Mouse (Mus musculus): Measurements from ENCODE around the gene Sh3glb1. TPM values are rescaled to one million over a fixed set of nuclear protein-coding genes. Genes with fewer than 3 reads are reported as not detected.
"Not testable (repeated sequence)": the region's sequence is repeated elsewhere in the genome, so short reads cannot be mapped to it uniquely, and the experiment has no call there.

The Sh3glb1 gene
- polyA plus RNA-seq, 1 experiment from 2014 or later, result 95.4 TPM

- peak; percentile 48; the same call in 1 of the 2 replicates for ATAC-seq
- not testable (repeated sequence) for H3K27me3 ChIP-seq (replicated peaks; ENCODE audit: control insufficient read depth, insufficient read depth, low read length); H3K4me1 ChIP-seq (ENCODE audit: control insufficient read depth, insufficient read depth, low read depth, low read length); H3K27ac ChIP-seq (ENCODE audit: low read depth, low read length); H3K9ac ChIP-seq (ENCODE audit: low read depth, low read length); H3K9me3 ChIP-seq (ENCODE audit: control insufficient read depth, low read length); H3K4me3 ChIP-seq (ENCODE audit: low read length); H3K4me2 ChIP-seq (ENCODE audit: low read length); H3K36me3 ChIP-seq (ENCODE audit: control insufficient read depth, insufficient read depth, low read length)
- 25% methylated on average over 3 of the region's 3 CpGs for WGBS
Observed at GRCm38 (mm10) chr3:144747706-144748105, 27.6 kb upstream of the Sh3glb1 start.

- ATAC-seq; H3K4me2 ChIP-seq (ENCODE audit: low read length); H3K4me1 ChIP-seq (ENCODE audit: control insufficient read depth, insufficient read depth, low read depth, low read length); H3K27ac ChIP-seq (ENCODE audit: low read depth, low read length); H3K9ac ChIP-seq (ENCODE audit: low read depth, low read length); H3K9me3 ChIP-seq (ENCODE audit: control insufficient read depth, low read length); H3K4me3 ChIP-seq (ENCODE audit: low read length); H3K36me3 ChIP-seq (ENCODE audit: control insufficient read depth, insufficient read depth, low read length); H3K27me3 ChIP-seq (replicated peaks; ENCODE audit: control insufficient read depth, insufficient read depth, low read length): not testable (repeated sequence)
- 75% methylated on average over 21 of the region's 24 CpGs for WGBS
Observed at GRCm38 (mm10) chr3:144738396-144738795, 18.3 kb upstream of the Sh3glb1 start.

GRCm38 (mm10) chr3:144736831-144737230, 16.7 kb upstream of the Sh3glb1 start:
- Histone ChIP-seq H3K4me3 (ENCODE audit: low read length) (no peak overlapping the region), H3K36me3 (ENCODE audit: control insufficient read depth, insufficient read depth, low read length) (no peaks in the 10 kb centered on the region), H3K9me3 (ENCODE audit: control insufficient read depth, low read length) (no peaks in the 10 kb centered on the region), H3K9ac (ENCODE audit: low read depth, low read length) (no peak overlapping the region), H3K4me1 (ENCODE audit: control insufficient read depth, insufficient read depth, low read depth, low read length) (no peaks in the 10 kb centered on the region), H3K27me3 (replicated peaks; ENCODE audit: control insufficient read depth, insufficient read depth, low read length) (no peaks in the 10 kb centered on the region), H3K27ac (ENCODE audit: low read depth, low read length) (no peak overlapping the region), H3K4me2 (ENCODE audit: low read length) (no peak overlapping the region)
- no peak for ATAC-seq
- 31% methylated on average over 9 of the region's 9 CpGs for WGBS

GRCm38 (mm10) chr3:144723455-144723854, 3.3 kb upstream of the Sh3glb1 start:
- ATAC-seq, result no peak
- H3K9ac ChIP-seq (ENCODE audit: low read depth, low read length), result no peak overlapping the region
- H3K4me2 ChIP-seq (ENCODE audit: low read length), result no peak overlapping the region
- no peaks in the 10 kb centered on the region for H3K27me3 ChIP-seq (replicated peaks; ENCODE audit: control insufficient read depth, insufficient read depth, low read length)
- no peak overlapping the region for H3K27ac ChIP-seq (ENCODE audit: low read depth, low read length)
- 51% methylated on average over 4 of the region's 4 CpGs for WGBS
- peaks cover 4% of the 10 kb centered on the region for H3K4me1 ChIP-seq (ENCODE audit: control insufficient read depth, insufficient read depth, low read depth, low read length)
- H3K4me3 ChIP-seq (ENCODE audit: low read length), result no peak overlapping the region
- H3K36me3 ChIP-seq (ENCODE audit: control insufficient read depth, insufficient read depth, low read length), result no peaks in the 10 kb centered on the region
- no peaks in the 10 kb centered on the region for H3K9me3 ChIP-seq (ENCODE audit: control insufficient read depth, low read length)

- not testable (repeated sequence) for H3K9me3 ChIP-seq (ENCODE audit: control insufficient read depth, low read length); H3K4me2 ChIP-seq (ENCODE audit: low read length); H3K27ac ChIP-seq (ENCODE audit: low read depth, low read length); H3K36me3 ChIP-seq (ENCODE audit: control insufficient read depth, insufficient read depth, low read length); H3K9ac ChIP-seq (ENCODE audit: low read depth, low read length); H3K4me1 ChIP-seq (ENCODE audit: control insufficient read depth, insufficient read depth, low read depth, low read length); H3K27me3 ChIP-seq (replicated peaks; ENCODE audit: control insufficient read depth, insufficient read depth, low read length); H3K4me3 ChIP-seq (ENCODE audit: low read length); ATAC-seq
- 84% methylated on average over 3 of the region's 3 CpGs for WGBS
Observed at GRCm38 (mm10) chr3:144722566-144722965, 2.4 kb upstream of the Sh3glb1 start.

GRCm38 (mm10) chr3:144721860-144722256, 1.7 kb upstream of the Sh3glb1 start:
- H3K4me2 ChIP-seq (ENCODE audit: low read length), result no peak overlapping the region
- no peak overlapping the region for H3K9ac ChIP-seq (ENCODE audit: low read depth, low read length)
- no peaks in the 10 kb centered on the region for H3K9me3 ChIP-seq (ENCODE audit: control insufficient read depth, low read length)
- no peaks in the 10 kb centered on the region for H3K27me3 ChIP-seq (replicated peaks; ENCODE audit: control insufficient read depth, insufficient read depth, low read length)
- no peaks in the 10 kb centered on the region for H3K36me3 ChIP-seq (ENCODE audit: control insufficient read depth, insufficient read depth, low read length)
- WGBS, result 87% methylated on average over 9 of the region's 9 CpGs
- no peak for ATAC-seq
- no peak overlapping the region for H3K4me3 ChIP-seq (ENCODE audit: low read length)
- no peak overlapping the region for H3K27ac ChIP-seq (ENCODE audit: low read depth, low read length)
- H3K4me1 ChIP-seq (ENCODE audit: control insufficient read depth, insufficient read depth, low read depth, low read length), result peaks cover 14% of the 10 kb centered on the region

GRCm38 (mm10) chr3:144721077-144721859, 1.1 kb upstream of the Sh3glb1 start:
- no peaks in the 10 kb centered on the region for H3K36me3 ChIP-seq (ENCODE audit: control insufficient read depth, insufficient read depth, low read length)
- H3K4me3 ChIP-seq (ENCODE audit: low read length), result peak overlapping the region; percentile 81
- 0 out of 2 replicates have a peak, but pooled peaks have one; percentile 0 for ATAC-seq
- WGBS, result 87% methylated on average over 10 of the region's 10 CpGs
- H3K4me1 ChIP-seq (ENCODE audit: control insufficient read depth, insufficient read depth, low read depth, low read length), result peaks cover 14% of the 10 kb centered on the region
- peak overlapping the region; percentile 51 for H3K4me2 ChIP-seq (ENCODE audit: low read length)
- H3K27ac ChIP-seq (ENCODE audit: low read depth, low read length), result no peak overlapping the region; the same call in 1 of the 2 replicates
- no peaks in the 10 kb centered on the region for H3K9me3 ChIP-seq (ENCODE audit: control insufficient read depth, low read length)
- H3K9ac ChIP-seq (ENCODE audit: low read depth, low read length), result peak overlapping the region; percentile 39
- no peaks in the 10 kb centered on the region for H3K27me3 ChIP-seq (replicated peaks; ENCODE audit: control insufficient read depth, insufficient read depth, low read length)

- H3K9ac ChIP-seq (ENCODE audit: low read depth, low read length), result peak overlapping the region; percentile 95
- peak overlapping the region; percentile 66 for H3K4me2 ChIP-seq (ENCODE audit: low read length)
- H3K9me3 ChIP-seq (ENCODE audit: control insufficient read depth, low read length), result no peaks in the 10 kb centered on the region
- no peaks in the 10 kb centered on the region for H3K36me3 ChIP-seq (ENCODE audit: control insufficient read depth, insufficient read depth, low read length)
- ATAC-seq, result peak; percentile 51; the same call in 1 of the 2 replicates
- WGBS, result under 1% methylated on average over 29 of the region's 56 CpGs
- peaks cover 20% of the 10 kb centered on the region for H3K4me1 ChIP-seq (ENCODE audit: control insufficient read depth, insufficient read depth, low read depth, low read length)
- no peaks in the 10 kb centered on the region for H3K27me3 ChIP-seq (replicated peaks; ENCODE audit: control insufficient read depth, insufficient read depth, low read length)
- peak overlapping the region; percentile 81 for H3K4me3 ChIP-seq (ENCODE audit: low read length)
- peak overlapping the region; percentile 99 for H3K27ac ChIP-seq (ENCODE audit: low read depth, low read length)
Observed at GRCm38 (mm10) chr3:144719088-144719900, 841 bp downstream of the Sh3glb1 start.

GRCm38 (mm10) chr3:144718706-144719087, 1.4 kb downstream of the Sh3glb1 start:
- Histone ChIP-seq H3K27ac (ENCODE audit: low read depth, low read length) (no peak overlapping the region), H3K4me3 (ENCODE audit: low read length) (peak overlapping the region; percentile 81), H3K9me3 (ENCODE audit: control insufficient read depth, low read length) (no peaks in the 10 kb centered on the region), H3K4me2 (ENCODE audit: low read length) (peak overlapping the region; percentile 66), H3K27me3 (replicated peaks; ENCODE audit: control insufficient read depth, insufficient read depth, low read length) (no peaks in the 10 kb centered on the region), H3K4me1 (ENCODE audit: control insufficient read depth, insufficient read depth, low read depth, low read length) (peaks cover 20% of the 10 kb centered on the region), H3K9ac (ENCODE audit: low read depth, low read length) (0 out of 2 replicates have a peak overlapping the region, but pooled peaks have one; percentile 4), H3K36me3 (ENCODE audit: control insufficient read depth, insufficient read depth, low read length) (no peaks in the 10 kb centered on the region)
- WGBS, result 14% methylated on average over 7 of the region's 7 CpGs
- ATAC-seq, result no peak

Measured in hindbrain, embryonic 16.5 days (tissue).